Mouse (Mus musculus) stomach, postnatal 0 days (tissue): ENCODE data around the gene Rapgef3. TPM values are rescaled to one million over a fixed set of nuclear protein-coding genes. Genes with fewer than 3 reads are reported as not detected.

Experiments
- ATAC-seq: fragments of 200-750 bp; cut with Nextera tagmentation; 2 replicates; pipeline ENCODE4 v1.8.0; 2017; ENCODE audit not compliant: low FRiP score, low TSS enrichment
- DNase-seq: peaks from one replicate; pipeline ENCODE4 v3.0.0-alpha.2; 2016; ENCODE audit warnings: low spot score
- H3K27ac ChIP-seq: fragments of 300-500 bp; sonication (generic); replicated peaks from 2 replicates; pipeline ENCODE4 v1.5.1; 2014; ENCODE audit warnings: mild to moderate bottlenecking, control low read depth
- H3K27me3 ChIP-seq: fragments of 300-500 bp; sonication (generic); 2 replicates; pipeline ENCODE4 v1.6.1; 2014; ENCODE audit warnings: low read length; ENCODE audit not compliant: control insufficient read depth, insufficient read depth
- H3K36me3 ChIP-seq: fragments of 300-500 bp; sonication (generic); 2 replicates; pipeline ENCODE4 v1.6.1; 2014; ENCODE audit warnings: low read length, mixed read lengths; ENCODE audit not compliant: control insufficient read depth, insufficient read depth
- H3K4me1 ChIP-seq: fragments of 300-500 bp; sonication (generic); replicated peaks from 2 replicates; pipeline ENCODE4 v1.6.1; 2014; ENCODE audit warnings: antibody characterized with exemption; ENCODE audit not compliant: control insufficient read depth, insufficient read depth
- H3K4me2 ChIP-seq: fragments of 300-500 bp; sonication (generic); replicated peaks from 2 replicates; pipeline ENCODE4 v1.6.1; 2014; ENCODE audit warnings: low read depth, mild to moderate bottlenecking, control low read depth, moderate library complexity
- H3K4me3 ChIP-seq: fragments of 300-500 bp; sonication (generic); 2 replicates; pipeline ENCODE4 v1.5.1; 2014; ENCODE audit warnings: low read depth, low read length, control low read depth
- H3K9ac ChIP-seq: fragments of 300-500 bp; sonication (generic); 2 replicates; pipeline ENCODE4 v1.6.1; 2014; ENCODE audit warnings: mild to moderate bottlenecking, low read length, control low read depth, mixed read lengths
- H3K9me3 ChIP-seq: fragments of 300-500 bp; sonication (generic); 2 replicates; pipeline ENCODE4 v1.6.1; 2016; ENCODE audit warnings: low read length; ENCODE audit not compliant: control insufficient read depth
- CTCF ChIP-seq: IDR thresholded peaks from 2 replicates; pipeline ENCODE4 v1.5.1; 2016; ENCODE audit warnings: antibody characterized with exemption, low read depth, mild to moderate bottlenecking, moderate library complexity
- EP300 ChIP-seq: optimal IDR thresholded peaks from 2 replicates; pipeline ENCODE3; 2016; ENCODE audit warnings: antibody characterized with exemption
- WGBS: fragments of 180-500 bp; shearing (Covaris S2); extraction: QIAGEN DNeasy Blood & Tissue Kit; methylation state at CpG from one replicate; pipeline ENCODE4 v1.1.7; 2014; 5-methylcytosine and 5-hydroxymethylcytosine counted together
- polyA plus RNA-seq: library from polyadenylated mRNA; unstranded; fragments of >200 nt; fragmentation: Nextera tagmentation; extraction: Ambion mirVana; gene quantifications from 2 replicates; pipeline ENCODE4 v1.2.1, GENCODE M21; 2015

The Rapgef3 gene
- polyA plus RNA-seq, 1 experiment from 2014 or later = 3.2 TPM

- Histone ChIP-seq H3K27ac (no peak overlapping the region), H3K4me1 (no peaks in the 10 kb centered on the region), H3K9ac (no peak overlapping the region), H3K36me3 (no peaks in the 10 kb centered on the region), H3K4me2 (no peak overlapping the region), H3K27me3 (no peaks in the 10 kb centered on the region), H3K4me3 (no peak overlapping the region), H3K9me3 (no peaks in the 10 kb centered on the region)
- no peak for ATAC-seq
- TF ChIP-seq EP300 (no peak), CTCF (no peak)
- no peak for DNase-seq
- WGBS = 89% methylated on average over 4 of the region's 4 CpGs
These were observed 20.3 kb downstream of the Rapgef3 start for GRCm38 (mm10) chr15:97747486-97747885.

GRCm38 (mm10) chr15:97746748-97747147, 21.0 kb downstream of the Rapgef3 start:
- Histone ChIP-seq H3K9ac (no peak overlapping the region), H3K4me1 (no peaks in the 10 kb centered on the region), H3K36me3 (no peaks in the 10 kb centered on the region), H3K4me2 (no peak overlapping the region), H3K4me3 (no peak overlapping the region), H3K27ac (no peak overlapping the region), H3K9me3 (no peaks in the 10 kb centered on the region), H3K27me3 (no peaks in the 10 kb centered on the region)
- ATAC-seq (no peak), DNase-seq (no peak)
- TF ChIP-seq CTCF (no peak), EP300 (no peak)
- WGBS = 89% methylated on average over 24 of the region's 24 CpGs

GRCm38 (mm10) chr15:97746278-97746677, 21.5 kb downstream of the Rapgef3 start:
- H3K27ac ChIP-seq = no peak overlapping the region
- H3K9ac ChIP-seq = no peak overlapping the region
- WGBS = 87% methylated on average over 10 of the region's 10 CpGs
- ATAC-seq (no peak), DNase-seq (no peak)
- H3K27me3 ChIP-seq = no peaks in the 10 kb centered on the region
- no peaks in the 10 kb centered on the region for H3K9me3 ChIP-seq
- H3K4me1 ChIP-seq = no peaks in the 10 kb centered on the region
- TF ChIP-seq EP300 (no peak), CTCF (no peak)
- H3K4me3 ChIP-seq = no peak overlapping the region
- no peak overlapping the region for H3K4me2 ChIP-seq
- no peaks in the 10 kb centered on the region for H3K36me3 ChIP-seq

GRCm38 (mm10) chr15:97745331-97745730, 22.4 kb downstream of the Rapgef3 start:
- WGBS = 51% methylated on average over 10 of the region's 10 CpGs
- no peaks in the 10 kb centered on the region for H3K9me3 ChIP-seq
- no peaks in the 10 kb centered on the region for H3K36me3 ChIP-seq
- no peak overlapping the region for H3K4me3 ChIP-seq
- no peak overlapping the region for H3K9ac ChIP-seq
- no peaks in the 10 kb centered on the region for H3K4me1 ChIP-seq
- H3K27me3 ChIP-seq = no peaks in the 10 kb centered on the region
- ATAC-seq (no peak), DNase-seq (no peak)
- H3K27ac ChIP-seq = no peak overlapping the region; the same call in 1 of the 2 replicates
- no peak overlapping the region for H3K4me2 ChIP-seq
- no peak for TF ChIP-seq EP300
- no peak for TF ChIP-seq CTCF

GRCm38 (mm10) chr15:97744930-97745329, 22.8 kb downstream of the Rapgef3 start:
- H3K36me3 ChIP-seq = no peaks in the 10 kb centered on the region
- no peaks in the 10 kb centered on the region for H3K27me3 ChIP-seq
- no peak overlapping the region for H3K4me3 ChIP-seq
- H3K4me1 ChIP-seq = no peaks in the 10 kb centered on the region
- WGBS = 50% methylated on average over 10 of the region's 10 CpGs
- no peak overlapping the region for H3K4me2 ChIP-seq
- no peak for DNase-seq
- ATAC-seq = peak; percentile 40; the same call in 1 of the 2 replicates
- no peak overlapping the region for H3K27ac ChIP-seq
- H3K9me3 ChIP-seq = no peaks in the 10 kb centered on the region
- TF ChIP-seq EP300 (no peak), CTCF (no peak)
- H3K9ac ChIP-seq = no peak overlapping the region

GRCm38 (mm10) chr15:97743961-97744525, 23.7 kb downstream of the Rapgef3 start:
- WGBS = 58% methylated on average over 12 of the region's 12 CpGs
- Histone ChIP-seq H3K4me2 (no peak overlapping the region), H3K27ac (no peak overlapping the region), H3K9ac (no peak overlapping the region), H3K27me3 (no peaks in the 10 kb centered on the region), H3K9me3 (no peaks in the 10 kb centered on the region), H3K4me3 (no peak overlapping the region), H3K4me1 (no peaks in the 10 kb centered on the region), H3K36me3 (no peaks in the 10 kb centered on the region)
- TF ChIP-seq EP300 (no peak), CTCF (no peak)
- no peak for DNase-seq
- ATAC-seq = no peak
